Mouse (Mus musculus) cerebellum, adult 11 months (tissue): ENCODE results near the gene Rabgap1l.

ENCODE experiments used
- DNase-seq: peaks from one replicate; pipeline ENCODE4 v3.0.0; 2022

The Rabgap1l gene

DNA sequence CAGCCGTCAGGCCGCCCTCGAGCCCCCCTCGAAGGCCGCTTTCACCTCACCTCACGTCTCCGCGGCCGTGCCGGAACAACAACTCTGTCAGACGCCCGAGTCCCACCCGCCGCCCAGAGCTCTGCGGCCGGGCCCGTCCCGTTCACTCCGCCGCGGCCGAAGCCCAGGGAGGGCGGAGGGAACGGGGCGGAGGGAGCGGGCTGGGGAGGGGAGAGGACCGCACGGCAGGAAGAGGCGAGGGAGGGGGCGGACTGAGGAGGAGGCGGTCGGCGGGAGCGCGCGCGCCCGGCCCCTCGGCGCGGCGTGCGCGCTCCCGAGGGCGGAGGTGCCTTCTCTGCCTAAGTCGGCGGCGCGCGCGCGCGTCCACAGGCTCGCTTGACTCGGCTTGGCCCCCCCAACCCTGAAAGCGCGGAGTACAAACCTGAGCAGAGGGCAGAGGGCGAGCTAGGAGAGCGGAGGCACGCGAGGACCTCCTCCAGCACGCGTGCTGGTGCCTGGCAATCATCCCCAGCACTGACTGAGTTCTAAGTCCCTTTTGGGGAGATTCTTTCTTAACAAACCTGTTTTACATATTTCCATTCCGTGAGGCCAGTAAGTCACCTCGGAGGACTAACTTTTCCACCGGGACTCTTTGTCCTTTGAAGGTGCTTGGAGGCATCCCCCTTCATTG lies at the start of gene Rabgap1l:
TSS of gene Rabgap1l (minus strand) at position 526 of the 670 bp plus-strand sequence.
- peak; percentile 84 for DNase-seq

DNA sequence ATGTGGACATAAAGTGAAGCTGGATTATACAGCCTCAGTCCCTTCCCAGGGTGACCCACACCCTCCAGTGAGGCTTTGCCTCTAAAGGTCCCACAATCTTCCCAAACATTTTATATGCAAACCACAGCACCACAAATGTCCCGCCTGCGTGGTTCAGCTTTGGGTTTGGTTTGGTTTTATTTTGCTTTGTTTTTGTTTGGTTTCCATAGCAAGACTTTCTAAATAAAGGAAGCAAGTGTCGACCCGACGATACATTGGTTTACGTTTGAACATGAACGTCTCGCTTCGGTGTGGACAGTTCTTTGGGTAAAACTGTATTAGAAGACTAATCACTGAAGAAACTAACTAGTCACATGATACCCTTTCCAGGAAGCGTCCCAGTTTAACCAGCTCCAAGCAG lies 49.6 kb upstream of the Rabgap1l start:
- no peak for DNase-seq

DNA sequence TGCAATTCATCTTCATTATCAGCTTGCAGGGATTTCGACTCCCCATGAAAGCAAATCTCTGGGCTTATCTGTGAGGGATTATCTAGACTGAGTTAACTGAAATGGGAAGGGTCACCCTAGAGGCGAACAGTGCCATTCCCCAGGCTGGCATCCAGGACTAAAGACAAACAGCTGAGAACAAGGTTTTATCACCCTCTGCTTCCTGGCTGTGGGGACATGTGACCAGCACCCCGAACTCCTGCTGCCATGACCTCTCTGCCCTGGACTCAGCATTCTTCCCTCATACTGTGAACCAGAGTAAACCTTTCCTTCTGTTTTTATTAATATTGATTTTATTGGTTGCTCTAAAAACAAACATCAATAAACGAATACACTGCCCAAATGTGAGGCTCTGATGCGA lies 47.6 kb upstream of the Rabgap1l start:
- no peak for DNase-seq

DNA sequence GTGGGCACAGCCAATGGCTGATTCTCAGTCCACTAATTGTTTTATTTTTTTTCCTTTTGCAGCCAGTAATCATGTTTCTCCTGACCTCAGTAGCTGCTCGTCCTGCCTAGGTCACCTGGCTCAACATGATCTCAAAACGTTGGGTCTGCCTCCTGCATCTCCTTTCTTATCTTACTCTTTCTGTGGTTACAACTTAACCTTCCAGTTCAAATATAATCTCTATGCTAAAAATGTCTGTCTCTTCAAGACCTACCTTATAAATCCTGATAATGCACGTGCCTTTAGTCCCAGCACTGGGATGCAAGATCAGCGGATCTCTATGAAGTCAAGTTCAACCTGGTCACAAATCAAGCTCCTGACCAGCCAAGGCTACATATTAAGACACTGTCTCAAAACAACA lies 46.1 kb upstream of the Rabgap1l start:
- no peak for DNase-seq

DNA sequence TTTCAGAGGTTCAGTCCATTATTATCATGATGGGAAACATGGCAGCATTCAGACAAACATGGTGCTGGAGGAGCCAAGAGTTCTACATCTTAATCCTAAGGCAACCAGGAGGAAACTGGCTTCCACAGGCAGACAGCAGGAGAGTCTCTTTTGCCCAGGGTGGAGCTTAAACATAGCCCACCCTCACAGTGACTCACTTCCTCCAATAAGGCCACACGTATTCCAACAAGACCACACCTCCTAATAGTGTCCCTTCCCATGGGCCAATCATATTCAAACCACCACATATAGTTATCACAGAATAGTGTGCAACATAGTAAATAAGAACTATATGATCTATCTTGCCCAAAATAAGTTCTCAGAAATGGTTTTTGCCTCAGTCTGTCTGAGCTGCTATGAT lies 41.4 kb upstream of the Rabgap1l start:
- DNase-seq = no peak

DNA sequence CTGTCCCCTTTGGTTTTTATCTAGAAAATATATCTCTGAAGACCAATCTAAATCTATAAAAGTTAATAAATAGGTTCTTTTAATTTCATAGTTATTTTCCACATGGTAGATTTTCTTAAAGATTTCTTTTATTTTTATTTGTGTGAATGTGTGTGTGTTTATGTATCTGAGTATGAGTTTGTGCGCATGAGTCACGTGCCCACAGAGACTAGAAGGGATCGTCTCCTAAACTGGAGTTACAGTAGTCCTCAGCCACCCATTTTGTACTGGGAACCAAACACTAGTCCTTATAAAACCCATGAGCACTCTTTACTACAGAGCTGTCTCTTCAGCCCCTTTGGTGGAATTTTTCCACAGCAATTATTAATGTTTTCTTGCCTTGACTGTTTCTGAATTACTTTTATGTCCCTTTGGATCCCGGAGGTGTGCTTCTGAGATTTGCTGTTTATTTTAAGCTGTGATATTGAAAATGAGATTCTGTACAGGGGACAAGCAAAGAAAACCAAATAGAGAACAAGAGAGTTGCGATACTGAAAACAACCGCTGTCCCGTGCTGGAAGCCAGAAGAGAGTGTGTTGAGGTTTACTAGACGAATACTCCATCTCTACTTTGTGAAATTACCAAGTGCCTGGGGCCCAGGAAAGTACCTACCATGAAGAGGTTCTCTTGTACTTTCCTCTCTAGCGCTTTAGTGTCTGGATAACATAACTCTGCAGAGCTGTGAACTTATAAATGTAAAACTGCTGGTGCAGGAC lies 39.4 kb upstream of the Rabgap1l start:
- DNase-seq = no peak

DNA sequence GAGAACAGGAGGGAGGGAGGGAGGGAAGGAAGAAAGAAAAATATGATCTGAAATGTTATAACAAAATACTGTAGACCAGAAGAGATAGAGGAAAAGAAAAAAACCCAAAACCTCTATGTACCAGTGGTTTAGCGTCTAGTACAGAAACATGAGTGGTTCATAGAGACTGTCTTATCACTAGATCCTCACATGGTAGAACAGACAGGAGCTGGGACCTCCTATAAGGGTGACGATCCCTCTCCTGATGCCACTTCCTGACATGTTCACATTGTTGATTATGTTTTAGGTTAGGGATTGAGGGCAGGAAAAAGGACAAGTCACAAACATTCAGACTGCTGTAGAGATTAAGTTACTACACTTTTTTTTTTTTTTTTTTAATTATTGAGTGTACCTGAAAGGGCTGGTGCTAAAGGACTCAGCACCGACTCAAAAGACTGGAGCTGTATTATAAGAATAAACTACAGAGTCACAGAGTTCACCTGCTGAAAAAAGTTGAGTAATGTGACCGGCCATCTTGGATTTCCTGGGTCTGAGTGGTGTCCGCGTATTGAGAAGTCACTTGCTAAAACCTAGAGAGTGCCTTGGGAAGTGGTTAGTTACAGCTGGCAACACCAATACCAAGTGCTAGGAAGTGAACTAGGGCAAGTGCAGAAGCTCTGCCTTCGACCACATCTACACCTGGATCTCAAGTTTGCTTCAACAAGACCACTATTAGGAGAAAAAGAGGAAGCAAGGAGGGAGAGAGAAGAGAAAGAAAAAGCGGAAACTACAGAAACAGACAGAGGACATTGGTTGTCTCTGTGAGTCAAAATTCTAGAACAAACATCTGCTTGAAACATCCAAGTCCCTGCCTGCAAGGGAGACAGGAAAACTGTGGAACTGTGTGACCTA lies 37.8 kb upstream of the Rabgap1l start:
- DNase-seq = no peak

DNA sequence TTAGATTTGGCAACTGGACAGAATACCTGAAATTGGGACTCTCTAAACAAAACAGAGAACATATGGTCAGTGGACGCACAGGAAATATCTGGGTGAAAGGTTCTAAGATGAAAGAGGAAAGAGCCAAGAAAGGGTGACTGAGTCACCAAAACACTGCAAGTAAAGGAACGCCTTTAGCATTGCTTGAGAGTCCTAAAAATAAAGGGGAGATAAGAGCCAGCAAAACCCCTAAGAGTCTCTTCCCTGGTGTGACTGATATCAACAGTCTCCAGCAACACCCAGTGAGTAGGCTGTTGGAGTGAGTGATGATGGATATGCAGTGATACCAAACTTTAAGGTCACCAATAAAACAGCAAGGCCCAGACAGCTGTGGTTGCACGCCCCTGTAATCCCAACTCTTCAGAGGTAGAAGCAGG lies 32.4 kb upstream of the Rabgap1l start:
- peak; percentile 47 for DNase-seq

DNA sequence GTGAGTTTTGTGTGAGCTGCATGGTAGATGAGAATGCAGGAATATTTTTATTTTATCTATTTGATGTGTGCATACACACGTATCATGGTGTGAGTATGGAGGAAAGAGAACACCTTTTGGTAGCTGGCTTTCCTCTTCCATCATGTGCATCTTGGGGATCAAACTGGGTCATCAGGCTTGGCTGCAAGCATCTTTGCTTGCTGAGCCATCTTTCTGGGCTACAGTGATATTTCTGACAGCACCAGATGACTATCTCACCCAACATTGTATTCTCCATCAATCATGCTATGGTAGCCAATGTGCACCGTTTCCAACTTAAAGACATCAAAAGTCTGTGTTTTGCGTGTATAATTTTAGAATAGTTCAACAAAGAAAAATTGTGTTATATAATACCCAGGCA lies 30.6 kb upstream of the Rabgap1l start:
- DNase-seq = peak; percentile 36

DNA sequence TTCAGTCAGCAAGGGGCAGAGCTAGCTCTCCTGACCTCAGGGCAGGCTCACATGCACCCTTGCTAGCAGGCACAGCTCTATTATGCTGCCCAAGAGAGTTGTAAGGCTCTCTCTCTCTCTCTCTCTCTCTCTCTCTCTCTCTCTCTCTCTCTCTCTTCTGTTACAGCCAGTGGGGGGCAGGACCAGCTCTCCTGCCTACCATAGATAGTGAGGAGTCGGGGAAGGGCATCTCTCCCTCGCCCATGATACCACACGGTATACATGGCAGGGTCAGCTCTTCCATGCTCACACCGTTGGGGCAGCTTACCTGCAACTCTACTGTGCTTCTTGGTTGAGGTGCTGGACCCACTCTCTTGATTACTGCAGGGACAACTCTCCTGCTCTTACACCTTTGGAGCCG lies 21.2 kb upstream of the Rabgap1l start:
- DNase-seq = no peak

DNA sequence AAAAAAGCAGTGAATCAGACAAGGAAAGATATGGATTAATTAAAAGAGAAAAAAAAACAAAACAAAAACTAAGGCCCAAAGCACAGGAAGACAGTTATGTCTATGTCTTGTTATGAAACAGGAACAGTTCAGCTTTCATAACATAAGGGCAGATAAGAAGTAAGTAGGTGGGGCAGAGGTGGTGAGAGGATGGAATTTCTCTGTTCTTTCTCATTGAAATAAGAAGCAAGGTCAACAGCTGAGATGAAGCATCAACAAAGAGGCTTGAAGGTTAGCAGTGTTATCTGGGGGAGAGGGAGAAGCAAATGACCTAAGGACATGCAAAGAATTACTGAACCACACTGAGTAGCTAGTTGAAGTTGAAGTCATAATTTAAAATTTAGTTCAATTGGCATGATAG lies 19.4 kb upstream of the Rabgap1l start:
- DNase-seq = no peak

DNA sequence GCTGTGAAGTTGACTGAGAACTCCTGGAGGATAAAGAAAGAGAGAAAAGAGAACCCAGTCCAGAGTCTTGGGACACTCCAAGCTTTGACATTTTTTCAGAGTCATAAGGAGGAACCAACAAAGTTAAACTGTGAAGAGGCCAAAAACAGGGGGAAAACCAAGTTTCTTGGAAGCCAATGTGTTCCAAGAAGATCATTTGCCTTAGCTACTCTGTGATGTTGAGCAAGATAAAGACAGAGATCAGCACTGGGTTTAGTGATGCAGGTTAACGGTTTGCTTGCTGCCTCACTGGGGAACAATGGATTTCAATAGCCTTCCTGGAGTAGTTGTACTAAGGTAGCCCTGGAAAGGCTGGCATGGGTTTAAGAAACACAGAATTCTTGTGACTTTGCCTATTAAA lies 18.9 kb upstream of the Rabgap1l start:
- no peak for DNase-seq

DNA sequence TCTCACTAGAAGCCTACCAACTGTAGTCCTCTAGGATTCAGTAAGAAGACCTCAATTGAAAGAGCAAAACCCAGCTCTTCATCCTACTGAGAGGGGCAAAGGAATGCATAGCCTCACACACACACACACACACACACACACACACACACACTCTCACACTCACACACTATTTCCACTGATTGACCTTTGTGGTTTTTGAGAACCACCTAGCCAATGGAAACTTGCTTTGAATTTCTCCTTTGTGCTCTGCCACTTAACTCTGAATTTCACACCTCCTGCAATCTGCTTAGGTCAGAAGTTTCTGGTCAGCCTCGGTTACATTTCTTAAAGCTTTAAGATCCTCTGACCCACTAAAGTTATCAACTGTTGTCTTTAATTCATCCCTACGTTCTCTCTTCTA lies 12.3 kb upstream of the Rabgap1l start:
- no peak for DNase-seq

DNA sequence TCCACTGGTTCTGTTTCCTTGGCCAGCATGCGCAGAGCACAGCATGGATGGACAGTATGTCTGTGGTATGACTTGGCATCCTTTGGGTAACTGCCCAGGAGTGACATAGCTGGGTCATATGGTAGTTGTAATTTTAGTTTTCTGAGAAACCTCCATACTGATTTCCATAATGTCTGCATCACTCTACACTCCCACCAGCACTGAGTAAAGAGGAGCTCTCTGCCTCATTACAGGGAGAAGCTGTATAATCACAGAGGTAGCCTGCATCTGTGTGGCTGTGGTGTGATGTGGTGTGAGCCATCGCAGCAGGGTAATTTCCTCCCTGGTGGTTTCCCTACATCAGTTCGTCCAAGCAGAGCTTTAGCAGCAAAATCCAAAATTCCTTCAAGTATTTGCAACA lies 7.0 kb upstream of the Rabgap1l start:
- DNase-seq = no peak

DNA sequence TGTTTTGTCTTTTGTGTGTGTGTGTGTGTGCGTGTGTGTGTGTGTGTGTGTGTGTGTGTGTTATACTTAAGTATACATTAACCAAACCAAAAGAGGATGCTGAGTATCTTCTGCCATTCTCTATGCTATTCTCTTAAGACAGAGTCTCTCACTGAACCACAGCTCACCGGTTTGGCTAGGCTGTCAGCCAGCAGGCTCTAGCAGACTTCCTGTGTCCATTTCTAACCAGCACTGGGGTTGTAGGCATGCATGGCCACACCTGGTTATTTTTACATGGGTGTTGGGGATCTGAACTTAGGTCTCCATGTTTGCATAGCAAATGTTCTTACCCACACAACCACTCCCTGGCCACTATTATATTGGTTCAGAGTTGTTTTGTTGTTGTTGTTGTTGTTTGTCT lies 2.0 kb upstream of the Rabgap1l start:
- DNase-seq = no peak

DNA sequence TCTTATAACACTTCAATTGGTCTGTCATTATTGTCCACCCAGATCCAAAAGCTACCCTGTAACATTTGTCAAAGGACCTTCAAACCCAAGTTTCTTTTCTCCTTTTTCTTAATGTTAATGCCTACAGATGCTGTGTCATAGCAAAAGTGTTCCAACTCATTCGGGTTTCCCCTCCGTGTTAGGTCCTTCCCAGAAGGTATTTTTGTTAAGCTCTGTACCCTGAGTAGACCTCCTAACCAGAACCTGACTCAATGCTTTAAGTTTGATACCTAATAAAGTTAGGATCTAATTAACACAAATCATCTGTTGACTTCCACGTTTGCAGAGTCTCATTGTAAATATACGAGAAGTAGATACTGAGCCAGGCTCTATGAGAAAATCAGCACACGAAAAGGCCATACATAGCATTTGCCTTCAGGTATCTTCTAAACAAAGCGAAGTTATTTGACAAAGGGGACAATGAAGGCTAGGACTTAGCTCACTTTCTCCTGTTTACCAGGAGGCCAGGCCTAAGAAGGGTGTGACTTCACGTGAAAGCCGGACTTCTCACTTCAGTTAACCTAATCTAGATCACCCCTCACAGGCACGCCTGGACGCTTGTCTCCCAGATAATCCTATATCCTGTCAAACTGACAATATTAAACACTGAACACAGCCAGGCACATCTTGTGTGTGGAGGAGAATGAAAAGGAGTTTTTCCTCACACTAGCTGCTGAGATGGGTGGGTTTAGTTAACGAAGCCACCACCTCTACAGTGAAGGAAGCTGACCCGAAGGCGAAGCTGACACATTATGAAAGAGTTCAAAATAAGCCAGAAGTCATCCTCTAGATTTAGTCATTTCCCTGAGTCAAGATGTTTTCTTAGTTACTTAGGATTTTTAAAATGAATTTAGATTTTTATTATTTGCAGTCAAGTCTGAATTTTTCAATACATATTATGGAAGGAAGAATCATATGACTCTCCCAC lies 1.1 kb upstream of the Rabgap1l start:
- no peak for DNase-seq

DNA sequence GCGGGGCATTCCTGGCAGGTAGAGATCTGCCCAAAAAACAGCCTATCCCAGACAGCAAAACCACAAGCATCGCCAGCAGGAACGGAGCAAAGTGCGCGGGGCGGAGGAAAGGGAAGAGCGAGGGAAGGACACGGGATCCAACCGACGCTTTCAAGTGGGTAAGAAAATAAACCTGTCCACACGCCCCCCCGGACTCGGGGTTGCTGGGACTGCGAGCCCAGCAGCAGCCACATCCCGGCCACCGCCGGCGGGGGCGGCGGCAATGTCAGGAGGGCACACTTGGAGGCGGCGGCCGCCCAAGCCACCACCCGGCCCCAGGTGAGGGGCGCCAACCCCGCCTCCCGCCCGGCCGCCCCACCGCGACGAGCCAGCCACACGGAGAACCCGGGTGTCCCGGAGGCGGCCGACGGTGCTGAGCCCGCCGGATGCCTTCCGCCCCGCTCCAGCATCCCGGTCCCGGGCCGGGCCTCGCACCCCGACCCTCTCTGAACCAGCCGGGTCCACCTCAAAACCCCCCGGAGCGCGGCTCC lies 790 bp downstream of the Rabgap1l start:
- DNase-seq = peak; percentile 50

DNA sequence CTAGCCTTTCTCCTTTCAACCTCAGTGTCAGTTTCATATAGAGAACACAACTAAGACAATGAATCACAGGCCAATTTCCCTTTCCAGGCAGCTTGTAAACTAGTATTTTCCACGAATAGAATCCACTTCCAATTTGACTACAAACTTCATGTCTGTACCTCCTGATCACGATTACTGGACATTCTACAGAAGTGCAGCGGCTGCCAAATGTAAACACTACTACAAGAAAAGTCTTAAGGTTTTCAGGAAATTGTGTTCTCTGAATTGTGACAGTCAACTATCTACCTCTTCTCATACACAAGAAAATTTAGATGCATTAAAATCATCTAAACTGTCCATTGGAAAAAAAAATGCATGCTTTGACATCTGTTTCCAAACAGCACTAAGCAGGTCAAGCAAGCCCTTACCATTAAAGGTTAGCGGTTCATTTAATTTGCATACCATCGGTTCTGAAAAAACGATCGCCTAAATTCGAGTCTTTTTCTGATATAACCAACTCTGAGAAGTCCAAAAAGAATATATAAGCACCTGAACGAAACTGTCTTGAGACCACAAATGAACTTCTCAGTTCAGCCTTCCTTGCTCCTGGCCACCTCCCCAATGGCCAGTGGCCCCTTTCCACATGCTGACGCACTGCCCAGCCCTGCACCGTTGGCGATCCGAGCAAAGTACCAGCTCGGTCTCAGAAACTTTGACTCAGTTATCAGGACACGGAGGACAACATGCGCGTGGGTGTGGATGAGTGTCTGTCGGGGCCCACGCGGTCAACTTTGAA lies 1.4 kb downstream of the Rabgap1l start:
- no peak for DNase-seq

DNA sequence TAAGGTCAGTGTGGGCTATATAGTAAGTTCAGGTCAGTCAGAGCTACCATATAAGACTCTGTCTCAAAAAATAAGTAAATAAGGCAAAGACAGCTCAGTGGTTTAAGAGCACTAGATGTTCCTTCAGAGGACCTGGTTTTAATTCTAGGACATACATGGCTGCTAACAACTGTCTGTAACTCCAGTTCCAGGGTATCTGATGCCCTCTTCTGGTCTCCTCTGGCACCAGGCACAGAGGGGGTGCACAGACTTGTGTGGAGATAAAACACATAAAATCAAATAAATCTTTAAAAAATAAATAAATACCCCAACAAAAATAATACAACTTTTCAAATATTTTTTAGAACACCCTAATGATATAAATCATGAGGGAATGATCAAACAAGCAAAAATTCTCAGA lies 2.4 kb downstream of the Rabgap1l start:
- DNase-seq = no peak

DNA sequence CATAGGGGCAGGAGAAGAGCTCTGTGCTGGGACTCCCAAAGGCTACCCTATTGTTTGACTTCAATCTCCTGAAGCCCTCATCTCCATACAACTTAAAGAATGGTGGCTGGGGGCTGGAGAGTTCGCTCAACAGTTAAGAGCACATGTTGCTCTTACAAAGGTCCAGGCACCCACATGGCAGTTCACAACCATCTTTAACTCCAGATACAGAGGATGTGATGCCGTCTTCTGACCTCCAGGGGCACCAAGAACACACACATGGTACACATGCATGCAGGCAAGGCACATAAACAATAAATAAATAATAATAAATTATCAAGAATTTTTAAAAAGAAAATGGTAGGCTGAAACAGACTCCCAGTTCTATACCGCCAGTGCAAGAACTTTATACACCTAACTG lies 3.1 kb downstream of the Rabgap1l start:
- DNase-seq = no peak

DNA sequence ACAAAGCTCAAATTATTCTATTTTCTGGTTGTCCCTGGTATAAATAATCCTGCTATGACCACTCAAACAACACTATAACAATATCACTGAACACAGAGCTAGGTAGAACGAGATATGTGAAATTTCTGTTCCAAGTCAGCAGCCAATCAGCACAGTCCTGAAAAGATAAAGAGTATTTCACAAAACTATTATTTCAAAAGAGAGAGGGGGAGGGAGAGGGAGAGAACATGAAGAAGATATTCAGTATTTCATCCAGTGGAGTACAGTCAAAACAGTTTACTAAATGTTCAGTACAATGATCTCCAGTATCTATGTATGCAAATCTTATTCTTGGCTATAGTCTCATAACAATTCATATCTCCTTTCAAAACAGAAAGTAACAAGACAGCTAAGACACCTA lies 5.1 kb downstream of the Rabgap1l start:
- DNase-seq = no peak
